Mouse (Mus musculus) CH12.LX (cell line): ENCODE data around the gene Gm49450. TPM values are rescaled to one million over a fixed set of nuclear protein-coding genes. Genes with fewer than 3 reads are reported as not detected.

Experiments used
- DNase-seq: peaks from one replicate; pipeline ENCODE4 v3.0.0-alpha.2; 2013; ENCODE audit errors: extremely low read depth
- H3K27ac ChIP-seq: 2 replicates; pipeline ENCODE4 v1.5.1; 2012; ENCODE audit warnings: low read depth, mild to moderate bottlenecking, control low read depth, moderate library complexity; ENCODE audit not compliant: insufficient read depth
- H3K27me3 ChIP-seq: replicated peaks from 2 replicates; pipeline ENCODE3; 2012; ENCODE audit warnings: inconsistent platforms
- H3K36me3 ChIP-seq, 2 experiments: replicated peaks in 1 of 2; 2 replicates each; pipeline versions ENCODE3 to v1.6.1; 2012; ENCODE audit warnings: inconsistent platforms in 1 of 2, low read length in 1 of 2, mild to moderate bottlenecking in 1 of 2, mixed read lengths in 1 of 2, moderate library complexity in 1 of 2; ENCODE audit not compliant: control insufficient read depth in 1 of 2, insufficient read depth in 1 of 2
- H3K4me1 ChIP-seq, 2 experiments: 2 replicates each; pipeline ENCODE4 v1.6.1; 2012; ENCODE audit warnings: inconsistent platforms in 1 of 2, moderate library complexity in 1 of 2; ENCODE audit not compliant: insufficient read depth in 2 of 2, control insufficient read depth in 1 of 2
- H3K4me2 ChIP-seq: 2 replicates; pipeline ENCODE4 v1.6.1; 2012; ENCODE audit warnings: low read depth, mild to moderate bottlenecking, control low read depth; ENCODE audit not compliant: poor library complexity, insufficient read depth, severe bottlenecking
- H3K4me3 ChIP-seq, 3 experiments: fragments of 150-350 bp in 1 of 3; sonication (generic) in 1 of 3; replicated peaks in 1 of 3; 2 replicates each; pipeline versions ENCODE3 to v1.5.1; 2011 to 2012; ENCODE audit warnings: low read depth in 2 of 3, low read length in 2 of 3, mild to moderate bottlenecking in 2 of 3, moderate library complexity in 2 of 3, control low read depth in 1 of 3, improper control_type of control experiment in 1 of 3, inconsistent platforms in 1 of 3, mixed read lengths in 1 of 3; ENCODE audit not compliant: poor library complexity in 1 of 3
- H3K79me2 ChIP-seq: replicated peaks from 2 replicates; pipeline ENCODE4 v1.6.1; 2012; ENCODE audit warnings: mild to moderate bottlenecking, moderate library complexity; ENCODE audit not compliant: control insufficient read depth, poor library complexity, insufficient read depth, severe bottlenecking; ENCODE audit errors: extremely low read depth
- H3K9ac ChIP-seq: 2 replicates; pipeline ENCODE4 v1.6.1; 2012; ENCODE audit warnings: low read depth, mild to moderate bottlenecking, control low read depth, moderate library complexity; ENCODE audit not compliant: insufficient read depth
- H3K9me3 ChIP-seq: replicated peaks from 2 replicates; pipeline ENCODE3; 2012; ENCODE audit warnings: low read length, inconsistent platforms, mixed read lengths
- BHLHE40 ChIP-seq: IDR thresholded peaks from 2 replicates; pipeline ENCODE4 v1.6.1; 2011; ENCODE audit warnings: mild to moderate bottlenecking, low read depth, low read length, improper control_type of control experiment
- CHD1 ChIP-seq: IDR thresholded peaks from 2 replicates; pipeline ENCODE4 v1.6.1; 2012; ENCODE audit warnings: low read depth, low read length, improper control_type of control experiment, inconsistent platforms
- CHD2 ChIP-seq: IDR thresholded peaks from 2 replicates; pipeline ENCODE4 v1.6.1; 2011; ENCODE audit warnings: low read length, improper control_type of control experiment
- CTCF ChIP-seq, 2 experiments: IDR thresholded peaks in 1 of 2; conservative IDR thresholded peaks in 1 of 2; 2 replicates each; pipeline ENCODE4 v1.5.1; 2011 to 2012; ENCODE audit warnings: low read depth in 2 of 2, low read length in 2 of 2, improper control_type of control experiment in 1 of 2, inconsistent platforms in 1 of 2, mild to moderate bottlenecking in 1 of 2, moderate library complexity in 1 of 2
- E2F4 ChIP-seq: IDR thresholded peaks from 2 replicates; pipeline ENCODE4 v1.6.1; 2011; ENCODE audit warnings: low read depth, low read length, improper control_type of control experiment; ENCODE audit not compliant: insufficient replicate concordance
- ELF1 ChIP-seq: IDR thresholded peaks from 2 replicates; pipeline ENCODE4 v1.6.1; 2014; ENCODE audit warnings: low read depth, mild to moderate bottlenecking, inconsistent platforms, low read length, improper control_type of control experiment
- EP300 ChIP-seq: IDR thresholded peaks from 2 replicates; pipeline ENCODE4 v1.6.1; 2011; ENCODE audit warnings: low read length, improper control_type of control experiment
- ETS1 ChIP-seq: conservative IDR thresholded peaks from 2 replicates; pipeline ENCODE4 v1.6.1; 2012; ENCODE audit warnings: low read depth, mild to moderate bottlenecking, inconsistent platforms, low read length, improper control_type of control experiment, moderate library complexity
- GABPA ChIP-seq: IDR thresholded peaks from 2 replicates; pipeline ENCODE4 v1.6.1; 2012; ENCODE audit warnings: low read depth, low read length, improper control_type of control experiment, inconsistent platforms; ENCODE audit not compliant: insufficient replicate concordance
- HCFC1 ChIP-seq: IDR thresholded peaks from 2 replicates; pipeline ENCODE4 v1.6.1; 2012; ENCODE audit warnings: low read depth, mild to moderate bottlenecking, inconsistent platforms, low read length, improper control_type of control experiment
- IRF4 ChIP-seq: IDR thresholded peaks from 2 replicates; pipeline ENCODE4 v1.6.1; 2014; ENCODE audit warnings: low read depth, mild to moderate bottlenecking, inconsistent platforms, low read length, improper control_type of control experiment
- JUN ChIP-seq: IDR thresholded peaks from 2 replicates; pipeline ENCODE4 v1.6.1; 2011; ENCODE audit warnings: low read depth, mild to moderate bottlenecking, low read length, improper control_type of control experiment, moderate library complexity; ENCODE audit not compliant: insufficient read depth
- JUND ChIP-seq: conservative IDR thresholded peaks from 2 replicates; pipeline ENCODE4 v1.6.1; 2011; ENCODE audit warnings: low read depth, low read length, improper control_type of control experiment
- KAT2A ChIP-seq: IDR thresholded peaks from 2 replicates; pipeline ENCODE4 v1.6.1; 2012; ENCODE audit warnings: low read length, improper control_type of control experiment, inconsistent platforms; ENCODE audit not compliant: insufficient replicate concordance
- MAFK ChIP-seq: IDR thresholded peaks from 2 replicates; pipeline ENCODE4 v1.6.1; 2011; ENCODE audit warnings: low read length, improper control_type of control experiment; ENCODE audit not compliant: insufficient replicate concordance
- MAX ChIP-seq: IDR thresholded peaks from 2 replicates; pipeline ENCODE4 v1.6.1; 2011; ENCODE audit warnings: low read length, improper control_type of control experiment
- MAZ ChIP-seq: IDR thresholded peaks from 2 replicates; pipeline ENCODE4 v1.6.1; 2012; ENCODE audit warnings: low read depth, mild to moderate bottlenecking, inconsistent platforms, low read length, improper control_type of control experiment, moderate library complexity
- MEF2A ChIP-seq: IDR thresholded peaks from 2 replicates; pipeline ENCODE4 v1.6.1; 2014; ENCODE audit warnings: low read depth, mild to moderate bottlenecking, inconsistent platforms, low read length, improper control_type of control experiment, borderline replicate concordance
- MXI1 ChIP-seq: IDR thresholded peaks from 2 replicates; pipeline ENCODE4 v1.6.1; 2011; ENCODE audit warnings: mild to moderate bottlenecking, low read depth, low read length, improper control_type of control experiment
- MYC ChIP-seq: IDR thresholded peaks from 2 replicates; pipeline ENCODE4 v1.6.1; 2011; ENCODE audit warnings: low read depth, mild to moderate bottlenecking, improper control_type of control experiment, low read length
- NELFE ChIP-seq: IDR thresholded peaks from 2 replicates; pipeline ENCODE4 v1.6.1; 2011; ENCODE audit warnings: low read depth, low read length, improper control_type of control experiment
- NRF1 ChIP-seq: IDR thresholded peaks from 2 replicates; pipeline ENCODE4 v1.6.1; 2014; ENCODE audit warnings: low read depth, mild to moderate bottlenecking, inconsistent platforms, low read length, improper control_type of control experiment, moderate library complexity
- PAX5 ChIP-seq: IDR thresholded peaks from 2 replicates; pipeline ENCODE4 v1.6.1; 2012; ENCODE audit warnings: low read length, inconsistent platforms, mixed read lengths
- POLR2A ChIP-seq: IDR thresholded peaks from 2 replicates; pipeline ENCODE4 v1.6.1; 2011; ENCODE audit warnings: low read depth, mild to moderate bottlenecking, improper control_type of control experiment, low read length
- POLR2AphosphoS2 ChIP-seq: IDR thresholded peaks from 2 replicates; pipeline ENCODE4 v1.6.1; 2011; ENCODE audit warnings: low read depth, low read length, improper control_type of control experiment
- RAD21 ChIP-seq: IDR thresholded peaks from 2 replicates; pipeline ENCODE4 v1.6.1; 2011; ENCODE audit warnings: low read depth, mild to moderate bottlenecking, low read length, improper control_type of control experiment, moderate library complexity
- RCOR1 ChIP-seq: conservative IDR thresholded peaks from 2 replicates; pipeline ENCODE4 v1.6.1; 2012; ENCODE audit warnings: low read depth, mild to moderate bottlenecking, inconsistent platforms, low read length, improper control_type of control experiment
- SIN3A ChIP-seq: IDR thresholded peaks from 2 replicates; pipeline ENCODE4 v1.6.1; 2012; ENCODE audit warnings: low read length, improper control_type of control experiment, inconsistent platforms
- SMC3 ChIP-seq: IDR thresholded peaks from 2 replicates; pipeline ENCODE4 v1.6.1; 2011; ENCODE audit warnings: low read depth, low read length, improper control_type of control experiment
- TBP ChIP-seq: conservative IDR thresholded peaks from 2 replicates; pipeline ENCODE4 v1.6.1; 2011; ENCODE audit warnings: low read depth, low read length, improper control_type of control experiment
- TCF12 ChIP-seq: IDR thresholded peaks from 2 replicates; pipeline ENCODE4 v1.6.1; 2014; ENCODE audit warnings: low read depth, mild to moderate bottlenecking, inconsistent platforms, low read length, improper control_type of control experiment
- UBTF ChIP-seq: IDR thresholded peaks from 2 replicates; pipeline ENCODE4 v1.6.1; 2012; ENCODE audit warnings: low read depth, mild to moderate bottlenecking, inconsistent platforms, low read length, improper control_type of control experiment, moderate library complexity
- USF1 ChIP-seq: IDR thresholded peaks from 2 replicates; pipeline ENCODE4 v1.6.1; 2014; ENCODE audit warnings: low read depth, mild to moderate bottlenecking, inconsistent platforms, low read length, improper control_type of control experiment
- USF2 ChIP-seq: conservative IDR thresholded peaks from 2 replicates; pipeline ENCODE4 v1.6.1; 2011; ENCODE audit warnings: low read depth, low read length, improper control_type of control experiment
- ZC3H11A ChIP-seq: IDR thresholded peaks from 2 replicates; pipeline ENCODE4 v1.6.1; 2012; ENCODE audit warnings: low read depth, mild to moderate bottlenecking, inconsistent platforms, low read length, improper control_type of control experiment
- ZKSCAN1 ChIP-seq: IDR thresholded peaks from 2 replicates; pipeline ENCODE4 v1.6.1; 2012; ENCODE audit warnings: low read depth, inconsistent platforms, low read length, improper control_type of control experiment, borderline replicate concordance
- ZMIZ1 ChIP-seq: IDR thresholded peaks from 2 replicates; pipeline ENCODE4 v1.6.1; 2012; ENCODE audit warnings: low read depth, mild to moderate bottlenecking, inconsistent platforms, low read length, improper control_type of control experiment
- ZNF384 ChIP-seq: IDR thresholded peaks from 2 replicates; pipeline ENCODE4 v1.6.1; 2012; ENCODE audit warnings: low read depth, low read length, improper control_type of control experiment, inconsistent platforms
- dilution Hi-C: fragments of 300-500 bp; cut with MboI; formaldehyde crosslinking; loops from 2 replicates; pipeline ENCODE4 v1.14.3; 2020; ENCODE audit warnings: low sequenced_read_pairs; ENCODE audit not compliant: extremely low pct_unique_long_range_greater_than_20kb, extremely low pct_ligation_motif_present
- in situ Hi-C: fragments of 300-500 bp; cut with MboI; formaldehyde crosslinking; loops from 3 replicates; pipeline ENCODE4 v1.14.3; 2019; ENCODE audit warnings: low sequenced_read_pairs, low pct_ligation_motif_present, low pct_unique_long_range_greater_than_20kb, mixed read lengths
- polyA plus RNA-seq: library from polyadenylated mRNA; unstranded; fragments of >175 nt; gene quantifications from 2 replicates; pipeline ENCODE4 v1.2.1, GENCODE M21; 2012; ENCODE audit warnings: low read depth; ENCODE audit not compliant: insufficient read length
- total RNA-seq, 2 experiments: library from RNA; depleted of rRNA; stranded (reverse); fragments of 300-350 nt in 1 of 2; fragments of >200 nt in 1 of 2; gene quantifications; 2 replicates each; pipeline ENCODE4 v1.2.3; 2012 to 2014

Gm49450 gene
- total and polyA plus RNA-seq, 3 experiments = 0.38 to 125 (median 4.7) TPM

GRCm38 (mm10) chr15:98985240-98985981 is 32.1 kb upstream of the Gm49450 start:
- dilution Hi-C loops (no loop called here), in situ Hi-C loops (no loop called here)
- H3K4me2 ChIP-seq = peak overlapping the region; percentile 84
- no peaks in the 10 kb centered on the region for H3K9me3 ChIP-seq
- TF ChIP-seq MAZ (peak; percentile 0; the same call in 1 of the 2 replicates), ZC3H11A (no peak), SIN3A (peak; percentile 99), ZKSCAN1 (no peak), UBTF (0 out of 2 replicates have a peak, but pooled peaks have one; percentile 38), NRF1 (peak; percentile 86), SMC3 (no peak; the same call in 1 of the 2 replicates), CTCF (conservative IDR thresholded peaks at IDR 0.05 in 1 of 2, IDR thresholded peaks at IDR 0.05 in 1 of 2; ENCODE audit: low read depth in 2 of 2, low read length in 2 of 2) (no peak), KAT2A (0 out of 2 replicates have a peak, but pooled peaks have one; percentile 44), ZMIZ1 (peak; percentile 66; the same call in 1 of the 2 replicates), E2F4 (no peak), RCOR1 (peak; percentile 69; the same call in 1 of the 2 replicates), HCFC1 (no peak; the same call in none of the 2 replicates), ETS1 (peak; percentile 99), PAX5 (no peak), POLR2AphosphoS2 (peak; percentile 58; the same call in 1 of the 2 replicates), MYC (no peak; the same call in 1 of the 2 replicates), JUN (peak; percentile 71; the same call in 1 of the 2 replicates), GABPA (no peak), ELF1 (peak; percentile 63), NELFE (peak; percentile 64; the same call in 1 of the 2 replicates), ZNF384 (no peak), EP300 (peak; percentile 87), TCF12 (peak; percentile 56), MEF2A (peak; percentile 76), BHLHE40 (peak; percentile 98), MAX (peak; percentile 75), USF2 (no peak), MXI1 (peak; percentile 75), RAD21 (no peak), IRF4 (peak; percentile 93), USF1 (no peak), CHD1 (peak; percentile 81), JUND (peak; percentile 89), POLR2A (peak; percentile 72; the same call in 1 of the 2 replicates), MAFK (peak; percentile 75), CHD2 (peak; percentile 42; the same call in 1 of the 2 replicates), TBP (peak; percentile 53; the same call in 1 of the 2 replicates)
- H3K79me2 ChIP-seq = no peaks in the 10 kb centered on the region
- peak overlapping the region; percentile 56 to 78 (median 60) for H3K4me3 ChIP-seq
- no peaks in the 10 kb centered on the region for H3K27me3 ChIP-seq
- H3K9ac ChIP-seq = peak overlapping the region; percentile 79
- H3K36me3 ChIP-seq = no peaks in the 10 kb centered on the region
- H3K4me1 ChIP-seq = peaks cover 2 to 33% of the 10 kb centered on the region in 2 experiments; a peak in 2 of 4 replicates
- peak overlapping the region; percentile 89 for H3K27ac ChIP-seq
- peak; percentile 97 for DNase-seq
